Mouse (Mus musculus): ENCODE results near the gene Tmem219. TPM values are rescaled to one million over a fixed set of nuclear protein-coding genes. Genes with fewer than 3 reads are reported as not detected.

The Tmem219 gene
- polyA plus RNA-seq, 1 experiment from 2014 or later = 28.4 TPM

GRCm38 (mm10) chr7:126855641-126856040 lies 67.1 kb downstream of the Tmem219 start:
- Histone ChIP-seq H3K9ac (peak overlapping the region; percentile 49; the same call in 1 of the 2 replicates), H3K4me1 (replicated peaks) (peaks cover 2% of the 10 kb centered on the region), H3K4me3 (no peak overlapping the region), H3K27me3 (peaks cover 11% of the 10 kb centered on the region; the same call in 1 of the 2 replicates), H3K36me3 (peaks cover 80% of the 10 kb centered on the region), H3K9me3 (no peaks in the 10 kb centered on the region), H3K4me2 (no peak overlapping the region), H3K27ac (no peak overlapping the region)
- WGBS = 93% methylated on average over 3 of the region's 3 CpGs
- no peak for ATAC-seq (ENCODE audit: low FRiP score)

GRCm38 (mm10) chr7:126853454-126853853 lies 69.3 kb downstream of the Tmem219 start:
- peaks cover 33% of the 10 kb centered on the region for H3K27me3 ChIP-seq
- no peak overlapping the region for H3K4me3 ChIP-seq
- H3K9me3 ChIP-seq = no peaks in the 10 kb centered on the region
- ATAC-seq (ENCODE audit: low FRiP score) = no peak
- no peak overlapping the region for H3K9ac ChIP-seq
- H3K4me2 ChIP-seq = no peak overlapping the region
- H3K4me1 ChIP-seq (replicated peaks) = peaks cover 10% of the 10 kb centered on the region
- WGBS = 83% methylated on average over 5 of the region's 5 CpGs
- H3K36me3 ChIP-seq = peaks cover 73% of the 10 kb centered on the region
- no peak overlapping the region for H3K27ac ChIP-seq

- WGBS = 45% methylated on average over 12 of the region's 12 CpGs
- Histone ChIP-seq H3K4me2 (no peak overlapping the region), H3K9me3 (no peaks in the 10 kb centered on the region), H3K4me3 (no peak overlapping the region), H3K27ac (no peak overlapping the region), H3K36me3 (peaks cover 50% of the 10 kb centered on the region), H3K27me3 (peaks cover 48% of the 10 kb centered on the region), H3K4me1 (replicated peaks) (peaks cover 23% of the 10 kb centered on the region), H3K9ac (peak overlapping the region; percentile 21; the same call in 1 of the 2 replicates)
- no peak for ATAC-seq (ENCODE audit: low FRiP score)
These were observed 71.5 kb downstream of the Tmem219 start for GRCm38 (mm10) chr7:126851192-126851591.

GRCm38 (mm10) chr7:126850161-126850560 lies 72.6 kb downstream of the Tmem219 start:
- Histone ChIP-seq H3K4me2 (no peak overlapping the region), H3K27ac (no peak overlapping the region), H3K9me3 (no peaks in the 10 kb centered on the region), H3K36me3 (peaks cover 40% of the 10 kb centered on the region), H3K27me3 (peaks cover 48% of the 10 kb centered on the region), H3K4me1 (replicated peaks) (peaks cover 23% of the 10 kb centered on the region), H3K9ac (no peak overlapping the region), H3K4me3 (no peak overlapping the region)
- ATAC-seq (ENCODE audit: low FRiP score) = no peak
- 86% methylated on average over 6 of the region's 6 CpGs for WGBS

GRCm38 (mm10) chr7:126848794-126849193 lies 73.9 kb downstream of the Tmem219 start:
- 21% methylated on average over 10 of the region's 10 CpGs for WGBS
- H3K9me3 ChIP-seq = no peaks in the 10 kb centered on the region
- H3K9ac ChIP-seq = peak overlapping the region; percentile 77
- H3K4me3 ChIP-seq = peak overlapping the region; percentile 57
- H3K4me2 ChIP-seq = peak overlapping the region; percentile 99
- H3K27me3 ChIP-seq = peaks cover 58% of the 10 kb centered on the region
- H3K4me1 ChIP-seq (replicated peaks) = peaks cover 23% of the 10 kb centered on the region
- peaks cover 28% of the 10 kb centered on the region for H3K36me3 ChIP-seq
- no peak overlapping the region for H3K27ac ChIP-seq
- ATAC-seq (ENCODE audit: low FRiP score) = 0 out of 2 replicates have a peak, but pooled peaks have one; percentile 9

- Histone ChIP-seq H3K4me1 (replicated peaks) (peaks cover 23% of the 10 kb centered on the region), H3K9ac (peak overlapping the region; percentile 77), H3K36me3 (peaks cover 17% of the 10 kb centered on the region), H3K4me2 (peak overlapping the region; percentile 99), H3K27me3 (peaks cover 63% of the 10 kb centered on the region), H3K4me3 (peak overlapping the region; percentile 57), H3K27ac (0 out of 2 replicates have a peak overlapping the region, but pooled peaks have one; percentile 23), H3K9me3 (no peaks in the 10 kb centered on the region)
- WGBS = under 1% methylated on average over 59 of the region's 74 CpGs
- peak; percentile 49 for ATAC-seq (ENCODE audit: low FRiP score)
These were observed 75.0 kb downstream of the Tmem219 start for GRCm38 (mm10) chr7:126847421-126848398.

GRCm38 (mm10) chr7:126847116-126847420 lies 75.6 kb downstream of the Tmem219 start, which contains the start of gene Doc2a:
Gene Doc2a (plus strand): TSS chr7:126847416.
- H3K4me3 ChIP-seq = peak within 1 kb of the TSS; percentile 57
- 0 out of 2 replicates have a peak within 1 kb of the TSS, but pooled peaks have one; percentile 23 for H3K27ac ChIP-seq
- peak within 1 kb of the TSS; percentile 99 for H3K4me2 ChIP-seq
- 20% methylated on average over 4 of the region's 4 CpGs for WGBS
- H3K9me3 ChIP-seq = no peaks in the 10 kb centered on the region
- peaks cover 63% of the 10 kb centered on the region for H3K27me3 ChIP-seq
- H3K36me3 ChIP-seq = peaks cover 10% of the 10 kb centered on the region
- peak within 1 kb of the TSS; percentile 77 for H3K9ac ChIP-seq
- H3K4me1 ChIP-seq (replicated peaks) = peaks cover 23% of the 10 kb centered on the region
- 0 out of 2 replicates have a peak, but pooled peaks have one; percentile 6 for ATAC-seq (ENCODE audit: low FRiP score)

GRCm38 (mm10) chr7:126845516-126845915 lies 77.2 kb downstream of the Tmem219 start:
- no peak overlapping the region for H3K4me2 ChIP-seq
- no peak overlapping the region for H3K4me3 ChIP-seq
- H3K27me3 ChIP-seq = peaks cover 50% of the 10 kb centered on the region
- H3K27ac ChIP-seq = no peak overlapping the region
- no peak for ATAC-seq (ENCODE audit: low FRiP score)
- H3K4me1 ChIP-seq (replicated peaks) = peaks cover 23% of the 10 kb centered on the region
- no peaks in the 10 kb centered on the region for H3K36me3 ChIP-seq
- WGBS = 35% methylated on average over 2 of the region's 2 CpGs
- H3K9ac ChIP-seq = no peak overlapping the region
- 0 out of 2 replicates have a peak, but pooled peaks cover 3% of the 10 kb centered on the region for H3K9me3 ChIP-seq

- H3K4me3 ChIP-seq = no peak overlapping the region
- H3K9ac ChIP-seq = no peak overlapping the region
- H3K4me1 ChIP-seq (replicated peaks) = peaks cover 11% of the 10 kb centered on the region
- no peak overlapping the region for H3K4me2 ChIP-seq
- H3K36me3 ChIP-seq = no peaks in the 10 kb centered on the region
- WGBS = 83% methylated on average over 9 of the region's 9 CpGs
- 0 out of 2 replicates have a peak, but pooled peaks cover 3% of the 10 kb centered on the region for H3K9me3 ChIP-seq
- no peak for ATAC-seq (ENCODE audit: low FRiP score)
- no peak overlapping the region for H3K27ac ChIP-seq
- H3K27me3 ChIP-seq = peaks cover 28% of the 10 kb centered on the region
These were observed 79.4 kb downstream of the Tmem219 start for GRCm38 (mm10) chr7:126843276-126843675.

Other genes with a start within 250 kb of the Tmem219 start
- 1.4 and 1.6 TPM in 2 replicates for gene Sult1a1, start 246.5 kb downstream of the Tmem219 start, polyA plus RNA-seq (2015; fragmentation: Nextera tagmentation; extraction: Ambion mirVana)
- 149 and 154 TPM in 2 replicates for gene Bola2, start 227.5 kb downstream of the Tmem219 start, polyA plus RNA-seq (2015; fragmentation: Nextera tagmentation; extraction: Ambion mirVana)
- gene Slx1b, start 227.1 kb downstream of the Tmem219 start, polyA plus RNA-seq (2015; fragmentation: Nextera tagmentation; extraction: Ambion mirVana) = 20.9 and 22.2 TPM in 2 replicates
- 81.4 and 90.1 TPM in 2 replicates for gene Coro1a, start 215.1 kb downstream of the Tmem219 start, polyA plus RNA-seq (2015; fragmentation: Nextera tagmentation; extraction: Ambion mirVana)
- gene Mapk3, start 163.3 kb downstream of the Tmem219 start, polyA plus RNA-seq (2015; fragmentation: Nextera tagmentation; extraction: Ambion mirVana) = 94.2 and 95.8 TPM in 2 replicates
- gene Gdpd3, start 156.6 kb downstream of the Tmem219 start, polyA plus RNA-seq (2015; fragmentation: Nextera tagmentation; extraction: Ambion mirVana) = 2.0 and 2.3 TPM in 2 replicates
- 173 and 179 TPM in 2 replicates for gene Ypel3, start 146.0 kb downstream of the Tmem219 start, polyA plus RNA-seq (2015; fragmentation: Nextera tagmentation; extraction: Ambion mirVana)
- 0.32 and 0.84 TPM in 2 replicates for gene Tbx6, start 141.4 kb downstream of the Tmem219 start, polyA plus RNA-seq (2015; fragmentation: Nextera tagmentation; extraction: Ambion mirVana)
- 196 and 214 TPM in 2 replicates for gene Ppp4c, start 130.4 kb downstream of the Tmem219 start, polyA plus RNA-seq (2015; fragmentation: Nextera tagmentation; extraction: Ambion mirVana)
- gene Fam57b, start 125.2 kb downstream of the Tmem219 start, polyA plus RNA-seq (2015; fragmentation: Nextera tagmentation; extraction: Ambion mirVana) = 52.1 and 55.6 TPM in 2 replicates
- not detected in 2 replicates for gene 4930451I11Rik, start 91.3 kb downstream of the Tmem219 start, polyA plus RNA-seq (2015; fragmentation: Nextera tagmentation; extraction: Ambion mirVana)
- gene Doc2a, start 75.5 kb downstream of the Tmem219 start, polyA plus RNA-seq (2015; fragmentation: Nextera tagmentation; extraction: Ambion mirVana) = 7.1 and 9.3 TPM in 2 replicates
- gene Hirip3, start 60.9 kb downstream of the Tmem219 start, polyA plus RNA-seq (2015; fragmentation: Nextera tagmentation; extraction: Ambion mirVana) = 20.2 and 25.7 TPM in 2 replicates
- gene Ino80e, start 60.5 kb downstream of the Tmem219 start, polyA plus RNA-seq (2015; fragmentation: Nextera tagmentation; extraction: Ambion mirVana) = 81.8 and 89.4 TPM in 2 replicates
- gene Taok2, start 38.2 kb downstream of the Tmem219 start, polyA plus RNA-seq (2015; fragmentation: Nextera tagmentation; extraction: Ambion mirVana) = 57.2 and 57.4 TPM in 2 replicates
- gene Kctd13, start 6.0 kb upstream of the Tmem219 start, polyA plus RNA-seq (2015; fragmentation: Nextera tagmentation; extraction: Ambion mirVana) = 98.7 and 101 TPM in 2 replicates
- 6.1 and 6.4 TPM in 2 replicates for gene Asphd1, start 26.7 kb upstream of the Tmem219 start, polyA plus RNA-seq (2015; fragmentation: Nextera tagmentation; extraction: Ambion mirVana)
- 32.7 and 36.7 TPM in 2 replicates for gene Sez6l2, start 27.6 kb upstream of the Tmem219 start, polyA plus RNA-seq (2015; fragmentation: Nextera tagmentation; extraction: Ambion mirVana)
- gene Cdipt, start 53.0 kb upstream of the Tmem219 start, polyA plus RNA-seq (2015; fragmentation: Nextera tagmentation; extraction: Ambion mirVana) = 109 and 112 TPM in 2 replicates
- gene Cdiptos, start 53.2 kb upstream of the Tmem219 start, polyA plus RNA-seq (2015; fragmentation: Nextera tagmentation; extraction: Ambion mirVana) = 1.2 and 1.4 TPM in 2 replicates
- gene Mvp, start 91.7 kb upstream of the Tmem219 start, polyA plus RNA-seq (2015; fragmentation: Nextera tagmentation; extraction: Ambion mirVana) = 4.5 and 5.2 TPM in 2 replicates
- 0.45 and 1.1 TPM in 2 replicates for gene Pagr1b, start 93.6 kb upstream of the Tmem219 start, polyA plus RNA-seq (2015; fragmentation: Nextera tagmentation; extraction: Ambion mirVana)
- gene Pagr1a, start 94.4 kb upstream of the Tmem219 start, polyA plus RNA-seq (2015; fragmentation: Nextera tagmentation; extraction: Ambion mirVana) = 41.8 and 53.4 TPM in 2 replicates
- 66.8 and 73.4 TPM in 2 replicates for gene Gm42742, start 98.2 kb upstream of the Tmem219 start, polyA plus RNA-seq (2015; fragmentation: Nextera tagmentation; extraction: Ambion mirVana)
- 18.3 and 19.2 TPM in 2 replicates for gene Prrt2, start 98.3 kb upstream of the Tmem219 start, polyA plus RNA-seq (2015; fragmentation: Nextera tagmentation; extraction: Ambion mirVana)
- gene Maz, start 104.1 kb upstream of the Tmem219 start, polyA plus RNA-seq (2015; fragmentation: Nextera tagmentation; extraction: Ambion mirVana) = 59.8 and 60.8 TPM in 2 replicates
- gene Kif22, start 119.6 kb upstream of the Tmem219 start, polyA plus RNA-seq (2015; fragmentation: Nextera tagmentation; extraction: Ambion mirVana) = 30.2 and 32.6 TPM in 2 replicates
- gene Zg16, start 164.4 kb upstream of the Tmem219 start, polyA plus RNA-seq (2015; fragmentation: Nextera tagmentation; extraction: Ambion mirVana) = not detected in 2 replicates
- gene AI467606, start 168.4 kb upstream of the Tmem219 start, polyA plus RNA-seq (2015; fragmentation: Nextera tagmentation; extraction: Ambion mirVana) = 1.5 and 2.1 TPM in 2 replicates
- gene Qprt, start 199.3 kb upstream of the Tmem219 start, polyA plus RNA-seq (2015; fragmentation: Nextera tagmentation; extraction: Ambion mirVana) = 0.54 and 0.68 TPM in 2 replicates
- 0.06 and 0.09 TPM in 2 replicates for gene Spn, start 214.9 kb upstream of the Tmem219 start, polyA plus RNA-seq (2015; fragmentation: Nextera tagmentation; extraction: Ambion mirVana)